Mouse (Mus musculus) CH12.LX (cell line): ENCODE data around the gene Il13ra1. TPM values are rescaled to one million over a fixed set of nuclear protein-coding genes. Genes with fewer than 3 reads are reported as not detected.

Experiments used
- DNase-seq: peaks from one replicate; pipeline ENCODE4 v3.0.0-alpha.2; 2013; ENCODE audit errors: extremely low read depth
- H3K27ac ChIP-seq: 2 replicates; pipeline ENCODE4 v1.5.1; 2012; ENCODE audit warnings: low read depth, mild to moderate bottlenecking, control low read depth, moderate library complexity; ENCODE audit not compliant: insufficient read depth
- H3K27me3 ChIP-seq: replicated peaks from 2 replicates; pipeline ENCODE3; 2012; ENCODE audit warnings: inconsistent platforms
- H3K36me3 ChIP-seq, 2 experiments: replicated peaks in 1 of 2; 2 replicates each; pipeline versions ENCODE3 to v1.6.1; 2012; ENCODE audit warnings: inconsistent platforms in 1 of 2, low read length in 1 of 2, mild to moderate bottlenecking in 1 of 2, mixed read lengths in 1 of 2, moderate library complexity in 1 of 2; ENCODE audit not compliant: control insufficient read depth in 1 of 2, insufficient read depth in 1 of 2
- H3K4me1 ChIP-seq, 2 experiments: 2 replicates each; pipeline ENCODE4 v1.6.1; 2012; ENCODE audit warnings: inconsistent platforms in 1 of 2, moderate library complexity in 1 of 2; ENCODE audit not compliant: insufficient read depth in 2 of 2, control insufficient read depth in 1 of 2
- H3K4me2 ChIP-seq: 2 replicates; pipeline ENCODE4 v1.6.1; 2012; ENCODE audit warnings: low read depth, mild to moderate bottlenecking, control low read depth; ENCODE audit not compliant: poor library complexity, insufficient read depth, severe bottlenecking
- H3K4me3 ChIP-seq, 3 experiments: fragments of 150-350 bp in 1 of 3; sonication (generic) in 1 of 3; replicated peaks in 1 of 3; 2 replicates each; pipeline versions ENCODE3 to v1.5.1; 2011 to 2012; ENCODE audit warnings: low read depth in 2 of 3, low read length in 2 of 3, mild to moderate bottlenecking in 2 of 3, moderate library complexity in 2 of 3, control low read depth in 1 of 3, improper control_type of control experiment in 1 of 3, inconsistent platforms in 1 of 3, mixed read lengths in 1 of 3; ENCODE audit not compliant: poor library complexity in 1 of 3
- H3K79me2 ChIP-seq: replicated peaks from 2 replicates; pipeline ENCODE4 v1.6.1; 2012; ENCODE audit warnings: mild to moderate bottlenecking, moderate library complexity; ENCODE audit not compliant: control insufficient read depth, poor library complexity, insufficient read depth, severe bottlenecking; ENCODE audit errors: extremely low read depth
- H3K9ac ChIP-seq: 2 replicates; pipeline ENCODE4 v1.6.1; 2012; ENCODE audit warnings: low read depth, mild to moderate bottlenecking, control low read depth, moderate library complexity; ENCODE audit not compliant: insufficient read depth
- H3K9me3 ChIP-seq: replicated peaks from 2 replicates; pipeline ENCODE3; 2012; ENCODE audit warnings: low read length, inconsistent platforms, mixed read lengths
- CHD1 ChIP-seq: IDR thresholded peaks from 2 replicates; pipeline ENCODE4 v1.6.1; 2012; ENCODE audit warnings: low read depth, low read length, improper control_type of control experiment, inconsistent platforms
- CHD2 ChIP-seq: IDR thresholded peaks from 2 replicates; pipeline ENCODE4 v1.6.1; 2011; ENCODE audit warnings: low read length, improper control_type of control experiment
- CTCF ChIP-seq, 2 experiments: IDR thresholded peaks in 1 of 2; conservative IDR thresholded peaks in 1 of 2; 2 replicates each; pipeline ENCODE4 v1.5.1; 2011 to 2012; ENCODE audit warnings: low read depth in 2 of 2, low read length in 2 of 2, improper control_type of control experiment in 1 of 2, inconsistent platforms in 1 of 2, mild to moderate bottlenecking in 1 of 2, moderate library complexity in 1 of 2
- ELF1 ChIP-seq: IDR thresholded peaks from 2 replicates; pipeline ENCODE4 v1.6.1; 2014; ENCODE audit warnings: low read depth, mild to moderate bottlenecking, inconsistent platforms, low read length, improper control_type of control experiment
- EP300 ChIP-seq: IDR thresholded peaks from 2 replicates; pipeline ENCODE4 v1.6.1; 2011; ENCODE audit warnings: low read length, improper control_type of control experiment
- ETS1 ChIP-seq: conservative IDR thresholded peaks from 2 replicates; pipeline ENCODE4 v1.6.1; 2012; ENCODE audit warnings: low read depth, mild to moderate bottlenecking, inconsistent platforms, low read length, improper control_type of control experiment, moderate library complexity
- HCFC1 ChIP-seq: IDR thresholded peaks from 2 replicates; pipeline ENCODE4 v1.6.1; 2012; ENCODE audit warnings: low read depth, mild to moderate bottlenecking, inconsistent platforms, low read length, improper control_type of control experiment
- IRF4 ChIP-seq: IDR thresholded peaks from 2 replicates; pipeline ENCODE4 v1.6.1; 2014; ENCODE audit warnings: low read depth, mild to moderate bottlenecking, inconsistent platforms, low read length, improper control_type of control experiment
- JUN ChIP-seq: IDR thresholded peaks from 2 replicates; pipeline ENCODE4 v1.6.1; 2011; ENCODE audit warnings: low read depth, mild to moderate bottlenecking, low read length, improper control_type of control experiment, moderate library complexity; ENCODE audit not compliant: insufficient read depth
- JUND ChIP-seq: conservative IDR thresholded peaks from 2 replicates; pipeline ENCODE4 v1.6.1; 2011; ENCODE audit warnings: low read depth, low read length, improper control_type of control experiment
- MAZ ChIP-seq: IDR thresholded peaks from 2 replicates; pipeline ENCODE4 v1.6.1; 2012; ENCODE audit warnings: low read depth, mild to moderate bottlenecking, inconsistent platforms, low read length, improper control_type of control experiment, moderate library complexity
- MYC ChIP-seq: IDR thresholded peaks from 2 replicates; pipeline ENCODE4 v1.6.1; 2011; ENCODE audit warnings: low read depth, mild to moderate bottlenecking, improper control_type of control experiment, low read length
- PAX5 ChIP-seq: IDR thresholded peaks from 2 replicates; pipeline ENCODE4 v1.6.1; 2012; ENCODE audit warnings: low read length, inconsistent platforms, mixed read lengths
- POLR2A ChIP-seq: IDR thresholded peaks from 2 replicates; pipeline ENCODE4 v1.6.1; 2011; ENCODE audit warnings: low read depth, mild to moderate bottlenecking, improper control_type of control experiment, low read length
- POLR2AphosphoS2 ChIP-seq: IDR thresholded peaks from 2 replicates; pipeline ENCODE4 v1.6.1; 2011; ENCODE audit warnings: low read depth, low read length, improper control_type of control experiment
- RCOR1 ChIP-seq: conservative IDR thresholded peaks from 2 replicates; pipeline ENCODE4 v1.6.1; 2012; ENCODE audit warnings: low read depth, mild to moderate bottlenecking, inconsistent platforms, low read length, improper control_type of control experiment
- USF1 ChIP-seq: IDR thresholded peaks from 2 replicates; pipeline ENCODE4 v1.6.1; 2014; ENCODE audit warnings: low read depth, mild to moderate bottlenecking, inconsistent platforms, low read length, improper control_type of control experiment
- USF2 ChIP-seq: conservative IDR thresholded peaks from 2 replicates; pipeline ENCODE4 v1.6.1; 2011; ENCODE audit warnings: low read depth, low read length, improper control_type of control experiment
- ZKSCAN1 ChIP-seq: IDR thresholded peaks from 2 replicates; pipeline ENCODE4 v1.6.1; 2012; ENCODE audit warnings: low read depth, inconsistent platforms, low read length, improper control_type of control experiment, borderline replicate concordance
- ZMIZ1 ChIP-seq: IDR thresholded peaks from 2 replicates; pipeline ENCODE4 v1.6.1; 2012; ENCODE audit warnings: low read depth, mild to moderate bottlenecking, inconsistent platforms, low read length, improper control_type of control experiment
- dilution Hi-C: fragments of 300-500 bp; cut with MboI; formaldehyde crosslinking; loops from 2 replicates; pipeline ENCODE4 v1.14.3; 2020; ENCODE audit warnings: low sequenced_read_pairs; ENCODE audit not compliant: extremely low pct_unique_long_range_greater_than_20kb, extremely low pct_ligation_motif_present
- in situ Hi-C: fragments of 300-500 bp; cut with MboI; formaldehyde crosslinking; loops from 3 replicates; pipeline ENCODE4 v1.14.3; 2019; ENCODE audit warnings: low sequenced_read_pairs, low pct_ligation_motif_present, low pct_unique_long_range_greater_than_20kb, mixed read lengths
- polyA plus RNA-seq: library from polyadenylated mRNA; unstranded; fragments of >175 nt; gene quantifications from 2 replicates; pipeline ENCODE4 v1.2.1, GENCODE M21; 2012; ENCODE audit warnings: low read depth; ENCODE audit not compliant: insufficient read length
- total RNA-seq, 2 experiments: library from RNA; depleted of rRNA; stranded (reverse); fragments of 300-350 nt in 1 of 2; fragments of >200 nt in 1 of 2; gene quantifications; 2 replicates each; pipeline ENCODE4 v1.2.3; 2012 to 2014

Il13ra1 gene
- total and polyA plus RNA-seq, 3 experiments = 0.21 to 1.6 (median 0.59) TPM

GRCm38 (mm10) chrX:36077164-36077563, 34.7 kb upstream of the Il13ra1 start:
- dilution Hi-C loops = no loop called here
- Histone ChIP-seq H3K27me3 (no peaks in the 10 kb centered on the region), H3K79me2 (no peaks in the 10 kb centered on the region), H3K9me3 (no peaks in the 10 kb centered on the region), H3K4me2 (no peak overlapping the region), H3K36me3 (peaks cover 0 to 7% of the 10 kb centered on the region in 2 experiments), H3K27ac (no peak overlapping the region), H3K9ac (no peak overlapping the region), H3K4me1 (peaks cover 0 to 16% of the 10 kb centered on the region in 2 experiments; a peak in 1 of 4 replicates), H3K4me3 (no peak overlapping the region)
- in situ Hi-C loops = no loop called here
- no peak for TF ChIP-seq ZMIZ1
- no peak for TF ChIP-seq HCFC1
- no peak for TF ChIP-seq CHD2
- no peak for DNase-seq

GRCm38 (mm10) chrX:36082917-36083316, 29.0 kb upstream of the Il13ra1 start:
- DNase-seq = peak; percentile 42
- Histone ChIP-seq H3K79me2 (no peaks in the 10 kb centered on the region), H3K4me1 (peaks cover 0 to 24% of the 10 kb centered on the region in 2 experiments; a peak in 2 of 4 replicates), H3K36me3 (no peaks in the 10 kb centered on the region), H3K9me3 (no peaks in the 10 kb centered on the region), H3K4me2 (no peak overlapping the region), H3K4me3 (no peak overlapping the region), H3K27ac (no peak overlapping the region), H3K9ac (no peak overlapping the region), H3K27me3 (no peaks in the 10 kb centered on the region)
- dilution Hi-C loops = no loop called here
- in situ Hi-C loops = no loop called here
- TF ChIP-seq CTCF (conservative IDR thresholded peaks at IDR 0.05 in 1 of 2, IDR thresholded peaks at IDR 0.05 in 1 of 2; ENCODE audit: low read depth in 2 of 2, low read length in 2 of 2) (no peak), EP300 (no peak)

GRCm38 (mm10) chrX:36088464-36089256, 23.2 kb upstream of the Il13ra1 start:
- Histone ChIP-seq H3K9me3 (no peaks in the 10 kb centered on the region), H3K4me2 (no peak overlapping the region), H3K9ac (no peak overlapping the region), H3K4me3 (no peak overlapping the region)
- DNase-seq = no peak
- in situ Hi-C loops = no loop called here
- TF ChIP-seq MYC = no peak
- no peak for TF ChIP-seq IRF4
- TF ChIP-seq POLR2AphosphoS2 = no peak
- no peak for TF ChIP-seq POLR2A
- no peak for TF ChIP-seq CTCF (conservative IDR thresholded peaks at IDR 0.05 in 1 of 2, IDR thresholded peaks at IDR 0.05 in 1 of 2; ENCODE audit: low read depth in 2 of 2, low read length in 2 of 2)
- TF ChIP-seq MAZ = no peak
- TF ChIP-seq ETS1 = no peak
- TF ChIP-seq CHD1 = no peak
- no peak for TF ChIP-seq CHD2
- no peak for TF ChIP-seq PAX5
- TF ChIP-seq USF1 = no peak
- TF ChIP-seq ZKSCAN1 = no peak
- no peak for TF ChIP-seq JUN
- no peak for TF ChIP-seq RCOR1
- no peak for TF ChIP-seq HCFC1
- TF ChIP-seq ELF1 = no peak
- TF ChIP-seq ZMIZ1 = no peak
- TF ChIP-seq JUND = no peak
- no peak for TF ChIP-seq USF2
- TF ChIP-seq, all 38 proteins: peak for 0
- H3K27ac ChIP-seq = no peak overlapping the region
- no peaks in the 10 kb centered on the region for H3K79me2 ChIP-seq
- dilution Hi-C loops = no loop called here
- H3K4me1 ChIP-seq = no peaks in the 10 kb centered on the region; a peak in 1 of 4 replicates
- no peaks in the 10 kb centered on the region for H3K36me3 ChIP-seq
- no peaks in the 10 kb centered on the region for H3K27me3 ChIP-seq
